Mouse (Mus musculus) olfactory bulb, adult 2 months (tissue): ENCODE data around the gene Olfr914. TPM values are rescaled to one million over a fixed set of nuclear protein-coding genes. Genes with fewer than 3 reads are reported as not detected.

Experiments used
- H3K27ac ChIP-seq: fragments of 200-500 bp; 2 replicates; pipeline ENCODE4 v1.5.1; 2012; ENCODE audit warnings: low read depth, low read length; ENCODE audit not compliant: insufficient read depth
- H3K4me1 ChIP-seq: fragments of 200-500 bp; 2 replicates; pipeline ENCODE4 v1.6.1; 2012; ENCODE audit warnings: low read length; ENCODE audit not compliant: control insufficient read depth, insufficient read depth
- H3K4me3 ChIP-seq: fragments of 200-500 bp; 2 replicates; pipeline ENCODE4 v1.5.1; 2012; ENCODE audit warnings: mild to moderate bottlenecking, low read depth, low read length, moderate library complexity; ENCODE audit not compliant: insufficient read depth
- CTCF ChIP-seq: fragments of 200-500 bp; IDR thresholded peaks from 2 replicates; pipeline ENCODE4 v1.5.1; 2012; ENCODE audit warnings: low read depth, mild to moderate bottlenecking, low read length, moderate library complexity; ENCODE audit not compliant: insufficient read depth
- POLR2A ChIP-seq: fragments of 200-500 bp; IDR thresholded peaks from 2 replicates; pipeline ENCODE4 v1.6.1; 2012; ENCODE audit warnings: mild to moderate bottlenecking, low read depth, low read length, moderate library complexity; ENCODE audit not compliant: insufficient read depth
- WGBS: fragments of 180-500 bp; shearing (Covaris S2); methylation state at CpG from one replicate; pipeline ENCODE4 v1.1.7; 2018; 5-methylcytosine and 5-hydroxymethylcytosine counted together
- polyA plus RNA-seq: library from polyadenylated mRNA; stranded (reverse); fragments of >200 nt; gene quantifications from 2 replicates; pipeline ENCODE4 v1.2.4, GENCODE M21; 2012; ENCODE audit warnings: low replicate concordance; ENCODE audit not compliant: missing spikeins, insufficient read depth, insufficient read length

The Olfr914 gene
- polyA plus RNA-seq = not detected in 2 replicates

- H3K4me1 ChIP-seq = no peaks in the 10 kb centered on the region
- TF ChIP-seq POLR2A (no peak), CTCF (no peak)
- H3K27ac ChIP-seq = no peak within 1 kb of the TSS
- H3K4me3 ChIP-seq = no peak within 1 kb of the TSS
- WGBS = 69% methylated on average over 2 of the region's 2 CpGs
Observed at GRCm38 (mm10) chr9:38604802-38605201, at the start of gene Olfr914. Gene Olfr914 (plus strand): TSS chr9:38605102.

GRCm38 (mm10) chr9:38579878-38580277, 25.0 kb upstream of the Olfr914 start, which contains the start of gene Olfr912:
Gene Olfr912 (plus strand): TSS chr9:38580178.
- TF ChIP-seq CTCF (no peak), POLR2A (no peak)
- Histone ChIP-seq H3K4me1 (no peaks in the 10 kb centered on the region), H3K27ac (no peak within 1 kb of the TSS), H3K4me3 (no peak within 1 kb of the TSS)
- WGBS = 78% methylated on average over 1 of the region's 1 CpGs

GRCm38 (mm10) chr9:38591056-38591455, 13.8 kb upstream of the Olfr914 start:
- H3K4me3 ChIP-seq = no peak overlapping the region
- H3K27ac ChIP-seq = no peak overlapping the region
- TF ChIP-seq CTCF (no peak), POLR2A (no peak)
- H3K4me1 ChIP-seq = no peaks in the 10 kb centered on the region
- 54% methylated on average over 1 of the region's 1 CpGs for WGBS

GRCm38 (mm10) chr9:38592459-38592858, 12.4 kb upstream of the Olfr914 start, which contains the start of gene Olfr913:
Gene Olfr913 (plus strand): TSS chr9:38592759.
- TF ChIP-seq POLR2A = no peak
- no peak for TF ChIP-seq CTCF
- WGBS = 45% methylated on average over 2 of the region's 2 CpGs
- H3K4me1 ChIP-seq = no peaks in the 10 kb centered on the region
- no peak within 1 kb of the TSS for H3K4me3 ChIP-seq
- H3K27ac ChIP-seq = no peak within 1 kb of the TSS

GRCm38 (mm10) chr9:38632406-38632805, 27.5 kb downstream of the Olfr914 start:
- Histone ChIP-seq H3K27ac (no peak overlapping the region), H3K4me1 (no peaks in the 10 kb centered on the region), H3K4me3 (no peak overlapping the region)
- TF ChIP-seq CTCF (no peak), POLR2A (no peak)
- 74% methylated on average over 4 of the region's 4 CpGs for WGBS

GRCm38 (mm10) chr9:38659775-38660174, 54.9 kb downstream of the Olfr914 start, which contains the start of gene Olfr916:
Gene Olfr916 (minus strand): TSS chr9:38659875.
- Histone ChIP-seq H3K27ac (no peak within 1 kb of the TSS), H3K4me3 (no peak within 1 kb of the TSS), H3K4me1 (no peaks in the 10 kb centered on the region)
- no peak for TF ChIP-seq CTCF
- TF ChIP-seq POLR2A = no peak
- 45% methylated on average over 1 of the region's 1 CpGs for WGBS

Other genes with a start within 250 kb of the Olfr914 start
- gene Olfr250, start 238.2 kb upstream of the Olfr914 start, polyA plus RNA-seq = not detected in 2 replicates
- gene Olfr251, start 228.0 kb upstream of the Olfr914 start, polyA plus RNA-seq = not detected in 2 replicates
- not detected in 2 replicates for gene Olfr147, start 203.4 kb upstream of the Olfr914 start, polyA plus RNA-seq
- gene Olfr901, start 175.6 kb upstream of the Olfr914 start, polyA plus RNA-seq = not detected in 2 replicates
- not detected in 2 replicates for gene Olfr902, start 157.4 kb upstream of the Olfr914 start, polyA plus RNA-seq
- not detected in 2 replicates for gene Olfr904, start 142.0 kb upstream of the Olfr914 start, polyA plus RNA-seq
- not detected in 2 replicates for gene Olfr905, start 134.0 kb upstream of the Olfr914 start, polyA plus RNA-seq
- not detected in 2 replicates for gene Olfr906, start 118.0 kb upstream of the Olfr914 start, polyA plus RNA-seq
- not detected in 2 replicates for gene Olfr907, start 109.3 kb upstream of the Olfr914 start, polyA plus RNA-seq
- gene Olfr911-ps1, start 83.5 kb upstream of the Olfr914 start, polyA plus RNA-seq = not detected in 2 replicates
- gene Olfr910, start 67.3 kb upstream of the Olfr914 start, polyA plus RNA-seq = not detected in 2 replicates
- not detected in 2 replicates for gene Olfr912, start 24.9 kb upstream of the Olfr914 start, polyA plus RNA-seq
- not detected in 2 replicates for gene Olfr913, start 12.3 kb upstream of the Olfr914 start, polyA plus RNA-seq
- not detected in 2 replicates for gene Olfr916, start 54.8 kb downstream of the Olfr914 start, polyA plus RNA-seq
- gene Olfr917, start 60.7 kb downstream of the Olfr914 start, polyA plus RNA-seq = not detected in 2 replicates
- not detected in 2 replicates for gene Olfr918, start 69.5 kb downstream of the Olfr914 start, polyA plus RNA-seq
- gene Olfr919, start 98.6 kb downstream of the Olfr914 start, polyA plus RNA-seq = not detected in 2 replicates
- not detected in 2 replicates for gene Vwa5a, start 113.2 kb downstream of the Olfr914 start, polyA plus RNA-seq
- not detected in 2 replicates for gene Olfr920, start 147.2 kb downstream of the Olfr914 start, polyA plus RNA-seq
- not detected in 2 replicates for gene Olfr921, start 168.0 kb downstream of the Olfr914 start, polyA plus RNA-seq
- not detected in 2 replicates for gene Olfr922, start 209.5 kb downstream of the Olfr914 start, polyA plus RNA-seq
- not detected in 2 replicates for gene Olfr923, start 221.4 kb downstream of the Olfr914 start, polyA plus RNA-seq
- gene Olfr924, start 239.3 kb downstream of the Olfr914 start, polyA plus RNA-seq = not detected in 2 replicates
- not detected in 2 replicates for gene Olfr26, start 250.0 kb downstream of the Olfr914 start, polyA plus RNA-seq